Comparison of ENCODE assay signal across 8 mouse cellular contexts in genomic region chrX:100480317-100480716, GRCm38 (mm10). TPM values are rescaled to one million over a fixed set of nuclear protein-coding genes. Genes with fewer than 3 reads are reported as not detected.
A peak's percentile ranks its signal among the peaks of the same experiment; 100 is the strongest.
DNase-seq lines count a peak whose midpoint lies in the region; ATAC-seq and TF ChIP-seq lines count a peak whose summit lies in the region.

No protein-coding gene starts in this region.

- H3K4me2 ChIP-seq in forebrain, embryonic 14.5 days (ENCODE audit: low read length): no peak overlapping the region
- no peak overlapping the region for H3K4me2 ChIP-seq in hindbrain, embryonic 12.5 days (replicated peaks)
- H3K4me2 ChIP-seq in lung, postnatal 0 days (replicated peaks; ENCODE audit: low read depth, low read length): no peak overlapping the region

- no peak overlapping the region for H3K27ac ChIP-seq in ES-E14 (ENCODE audit: insufficient read depth, low read depth, low read length, poor library complexity, severe bottlenecking)
- H3K27ac ChIP-seq in forebrain, embryonic 14.5 days (ENCODE audit: low read depth, low read length): no peak overlapping the region
- H3K27ac ChIP-seq in hindbrain, embryonic 12.5 days: no peak overlapping the region
- H3K27ac ChIP-seq in lung, postnatal 0 days (ENCODE audit: low read length): no peak overlapping the region
- H3K27ac ChIP-seq in olfactory bulb, adult 2 months (ENCODE audit: insufficient read depth, low read depth, low read length): no peak overlapping the region

- no peaks in the 10 kb centered on the region for H3K27me3 ChIP-seq in forebrain, embryonic 14.5 days (replicated peaks; ENCODE audit: control insufficient read depth, insufficient read depth, low read length)
- H3K27me3 ChIP-seq in hindbrain, embryonic 12.5 days: peaks cover 13% of the 10 kb centered on the region
- H3K27me3 ChIP-seq in lung, postnatal 0 days (replicated peaks; ENCODE audit: insufficient read depth, low read length): no peaks in the 10 kb centered on the region

- no peak for TF ChIP-seq EP300 in lung, postnatal 0 days (IDR thresholded peaks at IDR 0.05)

- in situ Hi-C loops in ES-E14 (cut with MboI; ENCODE audit: low sequenced_read_pairs in 2 of 2, unreplicated experiment in 2 of 2): no loop called here

- DNase-seq in ES-E14 (ENCODE audit: low read depth, low spot score): peak; percentile 41
- DNase-seq in c-Kit-positive CD71-negative TER-119-negative erythroid progenitor cells, embryonic 14.5 days (ENCODE audit: low read depth): peak; percentile 43
- peak; percentile 59 for DNase-seq in forebrain, embryonic 14.5 days (ENCODE audit: low spot score)
- peak; percentile 22 for DNase-seq in layer of hippocampus, adult 9-10 months (ENCODE audit: low spot score)
- peak; percentile 84 for DNase-seq in lung, postnatal 0 days (ENCODE audit: low spot score)
- DNase-seq in thymus, postnatal 10 days (ENCODE audit: low spot score in 2 of 2): peak; percentile 14 to 39

- H3K9me3 ChIP-seq in ES-E14 (ENCODE audit: control insufficient read depth, insufficient read depth, low read depth, low read length): no peaks in the 10 kb centered on the region
- no peaks in the 10 kb centered on the region for H3K9me3 ChIP-seq in forebrain, embryonic 14.5 days (replicated peaks; ENCODE audit: control insufficient read depth, low read length)
- no peaks in the 10 kb centered on the region for H3K9me3 ChIP-seq in hindbrain, embryonic 12.5 days (replicated peaks)
- no peaks in the 10 kb centered on the region for H3K9me3 ChIP-seq in lung, postnatal 0 days (ENCODE audit: low read length)

- TF ChIP-seq CTCF in lung, postnatal 0 days (IDR thresholded peaks at IDR 0.05): peak; percentile 76
- peak; percentile 43; the same call in 1 of the 2 replicates for TF ChIP-seq CTCF in olfactory bulb, adult 2 months (IDR thresholded peaks at IDR 0.05; ENCODE audit: insufficient read depth, low read depth, low read length)

- TF ChIP-seq POLR2A in olfactory bulb, adult 2 months (IDR thresholded peaks at IDR 0.05; ENCODE audit: insufficient read depth, low read depth, low read length): no peak

- peak; percentile 78 for ATAC-seq in forebrain, embryonic 14.5 days
- ATAC-seq in hindbrain, embryonic 12.5 days (ENCODE audit: low FRiP score): peak; percentile 75; the same call in 1 of the 2 replicates
- peak; percentile 62 for ATAC-seq in lung, postnatal 0 days

- WGBS in forebrain, embryonic 14.5 days: 38% methylated on average over 3 of the region's 3 CpGs
- 28% methylated on average over 3 of the region's 3 CpGs for WGBS in hindbrain, embryonic 12.5 days
- 30% methylated on average over 3 of the region's 3 CpGs for WGBS in lung, postnatal 0 days
- WGBS in olfactory bulb, adult 2 months: 20% methylated on average over 3 of the region's 3 CpGs

- no peak overlapping the region for H3K9ac ChIP-seq in ES-E14 (ENCODE audit: insufficient read depth, low read depth, low read length, poor library complexity, severe bottlenecking)
- H3K9ac ChIP-seq in forebrain, embryonic 14.5 days (ENCODE audit: low read length): no peak overlapping the region
- no peak overlapping the region for H3K9ac ChIP-seq in hindbrain, embryonic 12.5 days
- H3K9ac ChIP-seq in lung, postnatal 0 days (replicated peaks; ENCODE audit: low read depth): no peak overlapping the region

- no peaks in the 10 kb centered on the region for H3K36me3 ChIP-seq in ES-E14 (ENCODE audit: control insufficient read depth, insufficient read depth, low read length, poor library complexity, severe bottlenecking)
- H3K36me3 ChIP-seq in forebrain, embryonic 14.5 days (ENCODE audit: control insufficient read depth, insufficient read depth, low read length): no peaks in the 10 kb centered on the region
- no peaks in the 10 kb centered on the region for H3K36me3 ChIP-seq in hindbrain, embryonic 12.5 days
- no peaks in the 10 kb centered on the region for H3K36me3 ChIP-seq in lung, postnatal 0 days (ENCODE audit: insufficient read depth, low read length)

- H3K4me3 ChIP-seq in ES-E14 (ENCODE audit: insufficient read depth in 1 of 2, low read depth in 1 of 2, low read length in 2 of 2, poor library complexity in 1 of 2, severe bottlenecking in 1 of 2): no peak overlapping the region
- H3K4me3 ChIP-seq in forebrain, embryonic 14.5 days (ENCODE audit: low read depth, low read length): no peak overlapping the region
- no peak overlapping the region for H3K4me3 ChIP-seq in hindbrain, embryonic 12.5 days
- no peak overlapping the region for H3K4me3 ChIP-seq in lung, postnatal 0 days (ENCODE audit: low read depth, low read length)
- H3K4me3 ChIP-seq in olfactory bulb, adult 2 months (ENCODE audit: insufficient read depth, low read depth, low read length): no peak overlapping the region

- no peaks in the 10 kb centered on the region for H3K4me1 ChIP-seq in ES-E14 (ENCODE audit: control insufficient read depth in 2 of 2, insufficient read depth in 2 of 2, low read length in 2 of 2, poor library complexity in 1 of 2)
- H3K4me1 ChIP-seq in forebrain, embryonic 14.5 days (ENCODE audit: control insufficient read depth, insufficient read depth, low read length): no peaks in the 10 kb centered on the region
- H3K4me1 ChIP-seq in hindbrain, embryonic 12.5 days: no peaks in the 10 kb centered on the region
- H3K4me1 ChIP-seq in lung, postnatal 0 days (ENCODE audit: insufficient read depth, low read depth, low read length): no peaks in the 10 kb centered on the region
- 0 out of 2 replicates have a peak, but pooled peaks cover 2% of the 10 kb centered on the region for H3K4me1 ChIP-seq in olfactory bulb, adult 2 months (ENCODE audit: control insufficient read depth, insufficient read depth, low read length)

TF ChIP-seq in ES-E14, 5 proteins besides CTCF, POLR2A, EP300 and RAD21:
- peak; percentile 70; the same call in 1 of the 2 replicates for TF ChIP-seq ZC3H11A (IDR thresholded peaks at IDR 0.05; ENCODE audit: borderline replicate concordance, low read depth, low read length)
- TF ChIP-seq ZNF384 (IDR thresholded peaks at IDR 0.05; ENCODE audit: low read depth, low read length): no peak

RNA-seq across cellular contexts. Expression of gene Igbp1, which starts 13.8 kb away (rescaled TPM):
- 83.4 and 118 TPM in 2 replicates for total RNA-seq in ES-E14 (2012; rRNA removed)
- 34.3 and 34.8 TPM in 2 replicates for polyA plus RNA-seq in forebrain, embryonic 14.5 days (2014; fragmentation: Nextera tagmentation; extraction: Ambion mirVana)
- polyA plus RNA-seq in hindbrain, embryonic 12.5 days (2016; fragmentation: Nextera tagmentation; extraction: Ambion mirVana): 30.8 and 31.2 TPM in 2 replicates
- polyA plus RNA-seq in lung, postnatal 0 days (2015; fragmentation: Nextera tagmentation; extraction: Ambion mirVana): 35.5 and 37.6 TPM in 2 replicates
- not detected in 2 replicates for polyA plus RNA-seq in olfactory bulb, adult 2 months (2012; ENCODE audit: insufficient read depth, insufficient read length, low replicate concordance, missing spikeins)

RNA-seq across cellular contexts. Expression of gene Awat2, which starts 37.8 kb away (rescaled TPM):
- total RNA-seq in ES-E14 (2012; rRNA removed): 1.2 and 1.6 TPM in 2 replicates
- polyA plus RNA-seq in forebrain, embryonic 14.5 days (2014; fragmentation: Nextera tagmentation; extraction: Ambion mirVana): 0.26 and 0.32 TPM in 2 replicates
- polyA plus RNA-seq in hindbrain, embryonic 12.5 days (2016; fragmentation: Nextera tagmentation; extraction: Ambion mirVana): 0.29 and 0.72 TPM in 2 replicates
- polyA plus RNA-seq in lung, postnatal 0 days (2015; fragmentation: Nextera tagmentation; extraction: Ambion mirVana): 0.25 and 0.55 TPM in 2 replicates
- polyA plus RNA-seq in olfactory bulb, adult 2 months (2012; ENCODE audit: insufficient read depth, insufficient read length, low replicate concordance, missing spikeins): not detected in 2 replicates

RNA-seq across cellular contexts. Expression of gene Dgat2l6, which starts 44.3 kb away (rescaled TPM):
- total RNA-seq in ES-E14 (2012; rRNA removed): not detected in 2 replicates
- not detected in 2 replicates for polyA plus RNA-seq in forebrain, embryonic 14.5 days (2014; fragmentation: Nextera tagmentation; extraction: Ambion mirVana)
- not detected in 2 replicates for polyA plus RNA-seq in hindbrain, embryonic 12.5 days (2016; fragmentation: Nextera tagmentation; extraction: Ambion mirVana)
- polyA plus RNA-seq in lung, postnatal 0 days (2015; fragmentation: Nextera tagmentation; extraction: Ambion mirVana): not detected in 2 replicates
- polyA plus RNA-seq in olfactory bulb, adult 2 months (2012; ENCODE audit: insufficient read depth, insufficient read length, low replicate concordance, missing spikeins): not detected in 2 replicates

RNA-seq across cellular contexts. Expression of gene Otud6a, which starts 51.5 kb away (rescaled TPM):
- total RNA-seq in ES-E14 (2012; rRNA removed): 3.7 and 4.6 TPM in 2 replicates
- polyA plus RNA-seq in forebrain, embryonic 14.5 days (2014; fragmentation: Nextera tagmentation; extraction: Ambion mirVana): not detected in 2 replicates
- polyA plus RNA-seq in hindbrain, embryonic 12.5 days (2016; fragmentation: Nextera tagmentation; extraction: Ambion mirVana): not detected in 2 replicates
- not detected in 2 replicates for polyA plus RNA-seq in lung, postnatal 0 days (2015; fragmentation: Nextera tagmentation; extraction: Ambion mirVana)
- polyA plus RNA-seq in olfactory bulb, adult 2 months (2012; ENCODE audit: insufficient read depth, insufficient read length, low replicate concordance, missing spikeins): not detected in 2 replicates

Comparison
In these comparisons a context has a peak if more than half of its experiments do, and no peak if none do; other contexts are left out.
1. DNase-seq: peak in every context shown above with its lines; median percentile 84 in lung, postnatal 0 days; 59 in forebrain, embryonic 14.5 days; 43 in c-Kit-positive CD71-negative TER-119-negative erythroid progenitor cells, embryonic 14.5 days; 41 in ES-E14; 26 in thymus, postnatal 10 days; 22 in layer of hippocampus, adult 9-10 months.
2. RNA of gene Igbp1, which starts 13.8 kb away (polyA plus RNA-seq): 35.5 to 37.6 TPM in lung, postnatal 0 days, 34.3 to 34.8 TPM in forebrain, embryonic 14.5 days and 30.8 to 31.2 TPM in hindbrain, embryonic 12.5 days; not detected in olfactory bulb, adult 2 months; every median in the first group is over 10 times any median in the second.
3. Peak in every context shown above with its lines, with median percentiles within 50 percentile points of each other: ATAC-seq.